Mouse (Mus musculus) ES-Bruce4 (cell line): Measurements from ENCODE around the gene Rab29. TPM values are rescaled to one million over a fixed set of nuclear protein-coding genes. Genes with fewer than 3 reads are reported as not detected.
"Not testable (repeated sequence)": the region's sequence is repeated elsewhere in the genome, so short reads cannot be mapped to it uniquely, and the experiment has no call there.

ENCODE experiments used
- H3K27ac ChIP-seq: 2 replicates; pipeline ENCODE4 v1.5.1; 2012; ENCODE audit warnings: low read length, inconsistent platforms; ENCODE audit not compliant: insufficient read depth
- H3K27me3 ChIP-seq: 2 replicates; pipeline ENCODE4 v1.6.1; 2012; ENCODE audit warnings: mild to moderate bottlenecking, low read length, inconsistent platforms; ENCODE audit not compliant: control insufficient read depth, poor library complexity, insufficient read depth, severe bottlenecking
- H3K36me3 ChIP-seq: 2 replicates; pipeline ENCODE4 v1.6.1; 2012; ENCODE audit warnings: inconsistent platforms, mild to moderate bottlenecking, low read length, moderate library complexity; ENCODE audit not compliant: control insufficient read depth, poor library complexity, insufficient read depth, severe bottlenecking
- H3K4me1 ChIP-seq: one replicate; pipeline ENCODE4 v1.8.1; 2011; ENCODE audit warnings: low read length; ENCODE audit not compliant: control insufficient read depth, insufficient read depth
- H3K4me3 ChIP-seq: 2 replicates; pipeline ENCODE4 v1.5.1; 2011; ENCODE audit warnings: low read depth, mild to moderate bottlenecking, low read length
- H3K9ac ChIP-seq: 2 replicates; pipeline ENCODE4 v1.6.1; 2012; ENCODE audit warnings: low read depth, mild to moderate bottlenecking, inconsistent platforms; ENCODE audit not compliant: poor library complexity, severe bottlenecking
- H3K9me3 ChIP-seq: replicated peaks from 2 replicates; pipeline ENCODE4 v1.6.1; 2012; ENCODE audit warnings: mild to moderate bottlenecking, low read length, inconsistent platforms; ENCODE audit not compliant: control insufficient read depth, poor library complexity, insufficient read depth, severe bottlenecking
- CTCF ChIP-seq: IDR thresholded peaks from one replicate; pipeline ENCODE4 v1.8.1; 2011; ENCODE audit warnings: low read depth, low read length
- EP300 ChIP-seq: IDR thresholded peaks from 2 replicates; pipeline ENCODE4 v1.6.1; 2011; ENCODE audit warnings: low read depth, low read length; ENCODE audit not compliant: insufficient read depth
- POLR2A ChIP-seq: IDR thresholded peaks from one replicate; pipeline ENCODE4 v1.8.1; 2011; ENCODE audit warnings: low read length; ENCODE audit not compliant: insufficient read depth
- polyA plus RNA-seq: library from polyadenylated mRNA; stranded (reverse); fragments of >200 nt; gene quantifications from 2 replicates; pipeline ENCODE4 v1.2.4, GENCODE M21; 2011; ENCODE audit warnings: low read depth; ENCODE audit not compliant: missing spikeins, insufficient read depth, insufficient read length

Gene Rab29
- polyA plus RNA-seq, 1 experiment: 4.3 TPM

DNA sequence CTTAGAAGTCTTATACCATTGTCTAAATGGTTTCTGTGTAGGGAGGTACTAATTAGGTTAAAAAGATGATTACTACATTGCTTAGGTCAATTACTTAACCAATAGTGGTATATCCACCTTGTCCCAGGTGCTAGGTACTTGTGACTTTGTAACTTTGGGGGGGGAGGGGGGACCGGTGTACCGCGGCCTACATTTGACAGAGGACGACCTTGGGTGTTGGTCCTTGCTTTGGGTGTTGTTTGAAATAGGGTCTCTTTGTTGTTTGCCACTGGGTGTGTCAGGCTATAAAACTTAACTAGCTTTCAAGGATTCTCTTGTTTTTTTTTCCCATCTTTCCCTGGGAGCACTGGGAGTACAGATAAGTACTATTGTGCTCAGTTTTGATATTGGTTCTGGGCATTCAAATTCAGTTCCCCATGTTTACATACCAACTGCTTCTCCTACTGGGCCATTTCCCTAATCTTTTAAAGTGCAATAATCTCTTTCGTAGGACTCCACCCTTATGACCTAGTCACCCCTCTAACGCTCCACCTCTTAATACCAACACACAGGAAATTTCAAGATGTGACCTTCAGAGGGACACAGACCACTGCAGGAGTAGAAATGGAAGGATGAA is 23.1 kb downstream of the Rab29 start:
- H3K9me3 ChIP-seq: peaks cover 11% of the 10 kb centered on the region; the same call in 1 of the 2 replicates
- peaks cover 8% of the 10 kb centered on the region for H3K4me1 ChIP-seq
- H3K27me3 ChIP-seq: no peaks in the 10 kb centered on the region
- no peaks in the 10 kb centered on the region; the same call in 1 of the 2 replicates for H3K36me3 ChIP-seq
- TF ChIP-seq POLR2A (no peak), EP300 (peak; percentile 95)
- H3K9ac ChIP-seq: peak overlapping the region; percentile 69; the same call in 1 of the 2 replicates
- H3K4me3 ChIP-seq: no peak overlapping the region
- H3K27ac ChIP-seq: peak overlapping the region; percentile 100

DNA sequence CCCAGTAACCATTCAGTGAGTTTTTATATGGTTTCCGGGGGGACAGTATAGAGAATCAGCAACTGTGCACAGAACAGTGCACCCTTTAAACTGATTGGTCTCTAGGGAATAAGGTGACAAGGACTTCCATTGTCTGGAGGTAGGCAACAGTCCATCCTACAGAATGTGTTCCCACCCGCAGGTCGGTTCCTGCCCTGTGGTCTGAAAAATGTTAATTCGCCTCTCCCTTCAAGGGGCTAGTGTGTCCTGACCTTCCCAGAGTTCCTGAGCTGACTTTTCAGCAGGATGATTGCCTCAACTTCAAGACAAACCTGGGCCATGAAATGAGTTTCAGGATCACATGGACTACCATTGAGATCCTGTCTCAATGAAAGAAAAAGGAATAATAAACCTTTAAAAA is 24.4 kb downstream of the Rab29 start:
- H3K9me3 ChIP-seq: peaks cover 11% of the 10 kb centered on the region; the same call in 1 of the 2 replicates
- H3K4me1 ChIP-seq: peaks cover 8% of the 10 kb centered on the region
- H3K27ac ChIP-seq: peak overlapping the region; percentile 100
- H3K27me3 ChIP-seq: no peaks in the 10 kb centered on the region
- peak overlapping the region; percentile 69 for H3K9ac ChIP-seq
- TF ChIP-seq EP300: peak; percentile 100
- no peak for TF ChIP-seq POLR2A
- TF ChIP-seq CTCF: no peak
- no peaks in the 10 kb centered on the region; the same call in 1 of the 2 replicates for H3K36me3 ChIP-seq
- H3K4me3 ChIP-seq: no peak overlapping the region

DNA sequence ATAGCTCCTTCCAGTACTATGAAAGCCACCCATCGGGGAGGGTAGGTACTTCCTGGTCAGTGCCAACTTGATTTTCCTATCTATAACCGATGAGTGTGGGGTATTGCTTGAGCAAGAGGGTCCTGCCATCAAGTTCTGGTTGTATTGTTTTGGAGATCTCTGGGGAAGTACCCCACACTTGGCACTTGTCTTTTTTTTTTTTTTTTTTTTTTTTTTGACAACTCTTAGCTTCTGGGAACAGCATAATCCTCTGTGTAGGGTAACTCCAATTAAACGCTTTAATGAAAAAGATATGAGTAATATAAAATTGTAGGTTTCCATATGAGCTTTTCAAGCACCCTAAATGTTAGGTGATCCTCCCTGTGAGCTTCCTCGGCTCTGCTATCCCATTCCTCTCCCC is 35.7 kb downstream of the Rab29 start:
- TF ChIP-seq CTCF (no peak), POLR2A (no peak), EP300 (no peak)
- Histone ChIP-seq H3K27me3 (no peaks in the 10 kb centered on the region), H3K36me3 (no peaks in the 10 kb centered on the region), H3K27ac (no peak overlapping the region), H3K4me1 (peaks cover 3% of the 10 kb centered on the region), H3K9ac (no peak overlapping the region), H3K4me3 (no peak overlapping the region), H3K9me3 (no peaks in the 10 kb centered on the region)

DNA sequence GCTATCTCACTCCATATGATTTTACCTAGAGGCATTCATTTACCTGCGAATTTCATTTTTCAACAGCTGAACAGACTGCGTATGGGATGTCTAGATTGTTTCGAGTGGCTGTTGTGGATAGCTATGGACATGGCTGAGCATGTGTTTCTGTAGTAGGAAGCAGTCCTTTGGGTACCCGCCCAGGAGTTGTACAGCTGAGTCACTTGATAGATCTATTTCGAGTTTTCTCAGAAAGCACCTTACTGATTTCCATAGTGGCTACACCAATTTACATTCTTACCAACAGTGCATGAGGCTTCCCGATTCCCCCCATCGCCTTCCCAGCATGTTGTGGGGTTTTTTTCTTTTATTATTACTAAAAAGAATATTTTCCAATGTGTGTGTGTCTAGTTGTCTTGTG is 36.2 kb downstream of the Rab29 start:
- TF ChIP-seq CTCF: no peak
- no peak for TF ChIP-seq POLR2A
- no peak for TF ChIP-seq EP300
- H3K9ac ChIP-seq: peak overlapping the region; percentile 41; the same call in 1 of the 2 replicates
- no peaks in the 10 kb centered on the region for H3K27me3 ChIP-seq
- peaks cover 3% of the 10 kb centered on the region for H3K4me1 ChIP-seq
- no peaks in the 10 kb centered on the region for H3K9me3 ChIP-seq
- no peak overlapping the region for H3K4me3 ChIP-seq
- no peaks in the 10 kb centered on the region for H3K36me3 ChIP-seq
- H3K27ac ChIP-seq: no peak overlapping the region

DNA sequence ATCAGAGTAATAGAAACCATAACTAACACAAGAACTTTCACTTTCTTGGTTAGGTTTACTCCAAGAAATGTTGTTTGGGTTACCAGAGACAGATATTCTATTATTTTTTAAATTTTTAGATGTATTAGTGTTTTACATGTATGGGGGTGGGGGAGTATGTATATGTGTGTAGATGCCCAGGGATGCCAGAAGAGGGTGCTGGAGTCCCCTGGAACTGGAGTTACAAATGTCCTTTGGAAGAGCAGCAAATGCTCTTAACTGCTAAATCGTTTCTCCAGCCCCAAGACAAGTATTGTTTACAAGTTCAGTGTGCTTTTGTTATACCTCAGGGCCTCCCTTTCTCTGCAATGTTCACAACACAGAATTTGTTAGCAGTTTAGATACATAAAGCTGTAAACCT is 38.5 kb downstream of the Rab29 start:
- Histone ChIP-seq H3K4me1 (peaks cover under 1% of the 10 kb centered on the region), H3K36me3 (no peaks in the 10 kb centered on the region), H3K4me3 (no peak overlapping the region), H3K9me3 (no peaks in the 10 kb centered on the region), H3K27me3 (no peaks in the 10 kb centered on the region), H3K27ac (no peak overlapping the region), H3K9ac (no peak overlapping the region)
- TF ChIP-seq CTCF (peak; percentile 4), EP300 (no peak)

DNA sequence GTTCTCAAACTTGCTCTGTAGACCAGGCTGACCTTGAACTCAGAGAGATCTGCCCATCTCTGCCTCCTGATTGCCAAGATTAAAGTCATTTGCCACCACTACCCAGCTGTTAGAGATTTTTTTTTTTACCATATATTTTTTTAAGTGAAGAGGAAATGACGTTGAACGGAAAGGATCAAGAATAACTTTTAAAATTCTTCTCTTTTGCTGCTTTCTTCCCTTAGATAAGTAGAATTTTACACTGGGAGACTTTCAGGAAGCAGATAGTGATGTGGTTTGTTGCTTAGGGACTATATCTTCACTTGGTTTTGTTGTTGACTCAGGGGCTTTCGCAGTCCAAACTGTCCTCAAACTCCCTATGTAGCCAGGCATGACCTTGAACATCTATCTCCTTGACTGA is 41.4 kb downstream of the Rab29 start:
- Histone ChIP-seq H3K27ac (0 out of 2 replicates have a peak overlapping the region, but pooled peaks have one; percentile 44), H3K4me3 (no peak overlapping the region), H3K4me1 (no peaks in the 10 kb centered on the region), H3K36me3 (peaks cover 9% of the 10 kb centered on the region; the same call in 1 of the 2 replicates), H3K9me3 (no peaks in the 10 kb centered on the region), H3K27me3 (no peaks in the 10 kb centered on the region), H3K9ac (no peak overlapping the region)
- TF ChIP-seq EP300 (no peak), POLR2A (no peak), CTCF (no peak)

DNA sequence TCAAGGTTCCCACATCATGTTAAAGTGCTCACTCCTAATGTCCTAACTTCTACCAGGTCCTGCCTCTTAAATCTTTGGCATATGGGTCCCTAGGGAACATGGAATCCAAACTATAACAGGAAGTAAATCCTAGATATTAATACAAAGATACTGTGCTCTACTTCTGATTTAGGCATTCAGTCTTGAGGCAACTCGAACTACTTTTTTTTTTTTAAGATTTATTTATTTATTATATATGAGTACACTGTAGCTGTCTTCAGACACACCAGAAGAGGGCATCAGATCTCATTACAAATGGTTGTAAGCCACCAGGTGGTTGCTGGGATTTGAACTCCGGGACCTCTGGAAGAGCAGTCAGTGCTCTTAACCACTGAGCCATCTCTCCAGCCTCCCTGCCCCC is 42.2 kb downstream of the Rab29 start:
- H3K4me1 ChIP-seq, H3K9me3 ChIP-seq, H3K27ac ChIP-seq, H3K27me3 ChIP-seq, H3K4me3 ChIP-seq: not testable (repeated sequence)
- Histone ChIP-seq H3K36me3 (peaks cover 10% of the 10 kb centered on the region; the same call in 1 of the 2 replicates), H3K9ac (peak overlapping the region; percentile 79)
